In genomic region chr13:52031465-52031864, GRCm38 (mm10) we compare ENCODE assay signal across 14 mouse cellular contexts.
DNase-seq lines count a peak whose midpoint lies in the region; ATAC-seq lines count a peak whose summit lies in the region.
"Had no signal": no experiment of that assay in that cellular context is flagged by ENCODE, and none has a peak within 500 bp of the region (broad histone marks: within the 10 kb centered on the region; RNA-seq: fewer than 3 reads in every experiment).

No protein-coding gene starts in this region.

- no peaks in the 10 kb centered on the region for H3K36me3 ChIP-seq in kidney, embryonic 14.5 days (ENCODE audit: control insufficient read depth, insufficient read depth, low read length)
- no peaks in the 10 kb centered on the region for H3K36me3 ChIP-seq in kidney, embryonic 15.5 days
- H3K36me3 ChIP-seq: neural tube, embryonic 13.5 days; stomach, embryonic 15.5 days had no signal

- 19% methylated on average over 5 of the region's 5 CpGs for WGBS in kidney, embryonic 14.5 days
- 18% methylated on average over 5 of the region's 5 CpGs for WGBS in kidney, embryonic 15.5 days

- H3K4me1 ChIP-seq in kidney, embryonic 14.5 days (ENCODE audit: control insufficient read depth, insufficient read depth, low read length) = peaks cover 24% of the 10 kb centered on the region
- H3K4me1 ChIP-seq in kidney, embryonic 15.5 days = peaks cover 66% of the 10 kb centered on the region
- H3K4me1 ChIP-seq: stomach, embryonic 15.5 days had no signal

- H3K4me2 ChIP-seq in kidney, embryonic 14.5 days (replicated peaks; ENCODE audit: low read depth, low read length) = no peak overlapping the region
- no peak overlapping the region for H3K4me2 ChIP-seq in kidney, embryonic 15.5 days
- H3K4me2 ChIP-seq: liver, embryonic 11.5 days; lung, embryonic 14.5 days; neural tube, embryonic 13.5 days; stomach, embryonic 15.5 days had no signal

- H3K9me3 ChIP-seq in kidney, embryonic 14.5 days (ENCODE audit: control insufficient read depth, low read length) = no peaks in the 10 kb centered on the region
- no peaks in the 10 kb centered on the region for H3K9me3 ChIP-seq in kidney, embryonic 15.5 days (replicated peaks)
- H3K9me3 ChIP-seq: stomach, embryonic 15.5 days had no signal

- peak overlapping the region; percentile 53; the same call in 1 of the 2 replicates for H3K27ac ChIP-seq in kidney, embryonic 14.5 days (ENCODE audit: low read depth, low read length)
- peak overlapping the region; percentile 54 for H3K27ac ChIP-seq in kidney, embryonic 15.5 days
- H3K27ac ChIP-seq: hindbrain, postnatal 0 days; neural tube, embryonic 13.5 days; stomach, embryonic 15.5 days had no signal

- no peak overlapping the region for H3K9ac ChIP-seq in kidney, embryonic 14.5 days (ENCODE audit: low read depth, low read length)
- no peak overlapping the region for H3K9ac ChIP-seq in kidney, embryonic 15.5 days
- H3K9ac ChIP-seq: lung, embryonic 14.5 days; neural tube, embryonic 13.5 days; stomach, embryonic 15.5 days had no signal

- H3K27me3 ChIP-seq in kidney, embryonic 14.5 days (ENCODE audit: control insufficient read depth, insufficient read depth, low read length) = no peaks in the 10 kb centered on the region
- H3K27me3 ChIP-seq in kidney, embryonic 15.5 days = no peaks in the 10 kb centered on the region
- H3K27me3 ChIP-seq: neural tube, embryonic 13.5 days; stomach, embryonic 15.5 days had no signal

- intact Hi-C loops in gastrocnemius, postnatal 36 days (cut with DNase I) = no loop called here

- no peak; the same call in 1 of the 2 replicates for ATAC-seq in kidney, embryonic 14.5 days (ENCODE audit: low FRiP score, low TSS enrichment)
- no peak; the same call in 1 of the 2 replicates for ATAC-seq in kidney, embryonic 15.5 days (replicated peaks; ENCODE audit: low FRiP score)
- ATAC-seq: hindbrain, postnatal 0 days had no signal

- DNase-seq in kidney, adult 8-10 months = no peak
- DNase-seq in B cell, adult 2 months = peak; percentile 44 to 46
- peak; percentile 42 to 48 for DNase-seq in monocyte, adult 2 months (ENCODE audit: low read depth in 1 of 2, low spot score in 2 of 2)
- no peak for DNase-seq in layer of hippocampus, adult 9-10 months (ENCODE audit: low spot score)
- no peak for DNase-seq in gastrocnemius, postnatal 36 days
- DNase-seq: cerebellum, adult 9-11 months; lung, embryonic 14.5 days; thymus, adult 2 months had no signal

- no peak overlapping the region for H3K4me3 ChIP-seq in kidney, embryonic 14.5 days (ENCODE audit: low read length)
- H3K4me3 ChIP-seq in kidney, embryonic 15.5 days (replicated peaks) = no peak overlapping the region
- H3K4me3 ChIP-seq: neural tube, embryonic 13.5 days; stomach, embryonic 15.5 days had no signal

Comparison
In these comparisons a context has a peak if more than half of its experiments do, and no peak if none do; other contexts are left out.
1. DNase-seq: peak in B cell, adult 2 months (2 of 2) and monocyte, adult 2 months (2 of 2); none in kidney, adult 8-10 months (0 of 2), layer of hippocampus, adult 9-10 months (single experiment) and gastrocnemius, postnatal 36 days (0 of 2).